Mouse (Mus musculus): ENCODE results near the gene Rps3. TPM values are rescaled to one million over a fixed set of nuclear protein-coding genes. Genes with fewer than 3 reads are reported as not detected.
A peak's percentile ranks its signal among the peaks of the same experiment; 100 is the strongest.
"Not testable (repeated sequence)": the region's sequence is repeated elsewhere in the genome, so short reads cannot be mapped to it uniquely, and the experiment has no call there.

Gene Rps3
- total RNA-seq (2021): 563 and 690 TPM in 2 replicates
- long read RNA-seq, experiment 1, transcript Rps3-201 (7 exons, 1,908 nt): major isoform, 525 of 579 reads
- long read RNA-seq, experiment 1, partial matches to known transcripts: 49 of 579 reads
- long read RNA-seq, experiment 1, other reads (novel, unspliced or antisense): 5 of 579 reads
- long read RNA-seq, experiment 2, transcript Rps3-201 (7 exons, 1,908 nt): major isoform, 394 of 454 reads
- long read RNA-seq, experiment 2, partial matches to known transcripts: 56 of 454 reads
- long read RNA-seq, experiment 2, other reads (novel, unspliced or antisense): 4 of 454 reads

- DNase-seq: peak; percentile 95
These were observed at the start of gene Rps3 for GRCm38 (mm10) chr7:99483271-99483923. Gene Rps3, minus strand, starts transcription at chr7:99483738.

DNA sequence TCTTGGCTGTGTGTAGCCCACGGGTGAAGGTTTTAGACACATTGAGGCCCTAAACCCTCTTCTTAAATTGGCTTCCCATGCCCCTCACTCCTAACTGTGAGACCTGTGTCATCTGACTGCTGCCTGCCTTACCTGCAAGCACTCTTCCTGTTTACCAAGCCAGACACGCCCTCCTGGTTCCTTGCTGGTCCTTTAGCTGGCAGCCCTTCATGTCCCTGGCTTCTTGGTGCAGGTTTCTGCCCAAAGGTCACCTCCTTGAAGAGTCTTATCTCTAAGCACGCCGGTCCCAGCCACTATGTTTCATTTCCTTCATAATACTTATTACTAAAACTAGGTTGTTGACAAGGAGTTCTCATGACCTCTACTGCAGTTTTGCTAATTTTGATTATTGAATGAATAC lies 49.0 kb upstream of the Rps3 start:
- DNase-seq: no peak

- no peak for DNase-seq
These were observed 48.0 kb upstream of the Rps3 start for GRCm38 (mm10) chr7:99531408-99531970.

DNA sequence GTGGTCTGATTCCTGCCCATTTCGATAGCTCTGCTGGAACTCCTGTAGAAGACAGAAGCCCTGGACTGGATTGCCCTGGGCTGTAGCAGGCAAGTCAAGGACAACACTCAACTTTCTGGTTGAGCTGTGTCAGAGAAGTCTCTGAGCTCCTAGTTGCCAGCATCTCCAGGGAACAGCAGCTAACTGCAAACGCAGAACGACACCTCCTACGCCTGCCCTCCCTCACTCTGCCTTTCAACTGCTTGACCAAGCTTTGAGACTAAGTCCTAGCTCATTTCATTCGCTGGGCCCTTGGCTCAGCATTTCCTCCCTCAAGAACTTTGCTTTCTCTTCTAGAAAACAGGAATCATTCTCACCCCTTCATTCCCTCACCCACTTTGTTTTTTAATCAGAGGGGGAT lies 45.9 kb upstream of the Rps3 start:
- DNase-seq: no peak

- DNase-seq: no peak
These were observed 45.0 kb upstream of the Rps3 start for GRCm38 (mm10) chr7:99528547-99528946.

- DNase-seq: no peak
These were observed 40.3 kb upstream of the Rps3 start for GRCm38 (mm10) chr7:99523837-99524236.

- no peak for DNase-seq
These were observed 39.6 kb upstream of the Rps3 start for GRCm38 (mm10) chr7:99523121-99523520.

DNA sequence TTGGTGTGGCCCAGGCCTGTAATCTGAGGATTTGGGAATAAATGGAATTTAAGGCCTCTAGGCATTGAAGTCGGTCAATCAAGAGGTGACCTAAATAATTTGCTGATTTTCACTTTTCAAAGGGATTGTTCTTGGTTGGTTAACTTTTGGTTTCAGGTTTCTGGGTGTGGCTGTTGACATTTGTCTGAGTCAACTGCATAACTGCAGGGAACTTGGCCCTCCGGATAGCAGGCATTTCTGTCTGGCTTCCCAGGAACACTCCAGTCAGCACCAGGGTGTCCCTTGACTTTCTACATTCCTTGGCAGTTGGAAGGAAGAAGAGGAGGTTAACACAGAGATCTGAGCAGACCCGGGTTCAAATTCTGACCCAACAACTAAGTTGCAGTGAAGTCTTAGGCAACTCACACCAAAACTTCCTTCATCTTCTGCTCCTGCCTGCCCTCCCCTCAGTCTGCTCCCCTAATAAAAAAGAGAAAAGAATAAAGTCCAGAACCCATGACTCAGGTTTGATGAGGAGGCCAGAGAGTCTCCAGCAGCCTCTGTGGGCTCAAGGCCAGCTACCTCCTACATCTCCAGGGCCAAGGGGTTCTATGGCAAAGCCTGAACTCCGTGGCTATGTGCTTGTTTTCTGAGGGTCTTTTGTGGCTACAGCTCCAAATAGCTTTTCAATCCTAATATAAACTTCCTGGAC lies 35.6 kb upstream of the Rps3 start:
- DNase-seq: no peak

GRCm38 (mm10) chr7:99516814-99517157 lies 33.2 kb upstream of the Rps3 start:
- DNase-seq: no peak

- no peak for DNase-seq
These were observed 32.7 kb upstream of the Rps3 start for GRCm38 (mm10) chr7:99516092-99516813.

- peak; percentile 52 for DNase-seq
These were observed 26.6 kb upstream of the Rps3 start for GRCm38 (mm10) chr7:99510087-99510501.

- not testable (repeated sequence) for DNase-seq
These were observed 24.6 kb upstream of the Rps3 start for GRCm38 (mm10) chr7:99508187-99508586.

DNA sequence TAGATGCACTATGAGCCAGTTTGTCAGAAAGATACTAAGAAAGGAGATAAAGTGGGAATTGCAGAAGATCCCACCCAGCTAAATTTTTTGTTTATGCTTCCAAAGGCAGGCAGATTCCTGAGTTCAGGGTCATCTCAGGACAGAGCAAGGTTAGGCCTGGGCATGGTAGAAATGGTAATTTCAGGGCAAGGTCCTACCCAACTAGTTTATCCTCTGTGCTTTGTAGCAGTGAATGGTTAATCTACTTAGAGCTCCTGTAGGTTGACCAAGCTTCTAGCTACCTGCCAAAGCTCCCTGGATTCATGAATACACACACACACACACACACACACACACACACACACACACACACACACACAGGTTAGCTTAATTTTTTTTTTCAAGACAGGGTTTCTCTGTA lies 21.0 kb upstream of the Rps3 start:
- DNase-seq: no peak

GRCm38 (mm10) chr7:99501148-99501547 lies 17.6 kb upstream of the Rps3 start:
- DNase-seq: no peak

DNA sequence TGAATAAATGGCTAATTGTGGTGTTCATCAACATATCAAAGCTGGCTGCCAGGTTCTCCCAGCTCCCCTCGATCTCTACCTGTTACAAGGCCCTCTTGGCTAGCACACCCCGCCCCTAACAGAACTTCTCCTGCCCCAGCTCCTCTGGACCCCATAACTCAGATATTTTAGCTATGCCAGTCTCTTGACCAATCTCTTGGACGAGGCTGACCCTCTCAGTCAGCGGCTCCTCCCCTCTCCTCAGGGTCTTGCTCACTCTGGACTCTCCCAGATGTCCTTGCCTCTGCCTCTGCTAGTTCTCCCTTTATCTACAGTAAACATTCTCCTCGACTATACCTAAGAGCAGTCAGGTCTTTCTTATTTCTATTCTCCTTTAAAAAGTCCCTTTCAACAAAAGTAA lies 17.1 kb upstream of the Rps3 start:
- DNase-seq: no peak

DNA sequence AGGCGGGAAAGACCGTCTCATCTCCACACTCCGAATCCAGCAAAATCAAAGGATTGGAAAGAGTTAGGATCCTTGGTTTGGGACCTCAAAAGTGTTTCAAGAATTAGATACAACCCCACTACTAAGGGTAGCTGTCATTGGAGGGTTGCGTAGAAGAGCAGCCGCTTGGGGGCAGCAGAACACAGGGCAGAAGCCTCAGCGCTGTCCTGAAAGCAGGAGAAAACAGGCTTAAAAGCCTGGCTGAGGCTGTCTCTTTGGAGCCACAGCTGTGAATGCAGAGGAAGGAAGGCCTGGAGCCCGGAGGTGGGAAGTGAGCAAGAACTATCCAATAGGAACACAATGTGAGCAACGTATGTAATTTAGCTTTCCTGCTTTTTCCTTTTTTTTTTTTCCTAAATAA lies 16.7 kb upstream of the Rps3 start:
- peak; percentile 85 for DNase-seq

- no peak for DNase-seq
These were observed 15.6 kb upstream of the Rps3 start for GRCm38 (mm10) chr7:99499128-99499527.

DNA sequence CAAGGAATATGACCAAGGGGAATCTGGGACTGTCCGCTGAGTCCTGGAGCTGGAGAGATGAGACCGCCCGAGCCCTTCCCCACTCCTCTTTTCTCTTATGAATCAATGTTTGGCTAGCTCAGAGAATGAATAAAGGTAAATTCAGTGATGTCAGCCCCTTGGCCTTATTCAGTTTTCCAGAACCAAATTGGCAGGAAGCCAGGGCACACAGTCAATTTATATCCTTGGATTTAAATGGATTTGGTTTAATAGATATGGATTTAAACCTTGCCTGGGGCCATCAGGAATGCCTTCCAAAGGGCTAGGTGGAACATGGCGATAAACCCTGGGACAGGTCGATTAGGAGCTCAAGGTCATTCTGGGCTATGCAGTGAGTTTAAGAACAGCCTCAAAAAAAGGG lies 6.2 kb upstream of the Rps3 start:
- no peak for DNase-seq

DNA sequence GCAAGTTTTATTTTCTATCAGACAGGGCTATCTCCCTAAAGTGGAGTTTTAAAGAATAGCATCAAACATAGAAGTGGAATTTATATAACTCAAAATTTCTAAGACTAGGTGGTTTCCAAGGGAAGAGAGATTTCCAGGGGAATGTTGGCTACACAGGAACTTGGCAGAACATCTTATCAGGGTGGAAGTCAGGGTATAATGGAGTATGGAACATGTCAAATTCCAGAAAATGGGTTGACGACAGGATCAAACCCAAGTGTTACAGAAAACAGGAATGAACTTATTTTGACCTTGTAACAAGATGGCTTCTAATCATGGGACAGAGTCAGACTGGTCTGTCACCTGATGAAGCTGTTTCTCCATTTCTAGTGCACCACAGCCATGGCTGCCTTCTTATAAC lies 1.1 kb upstream of the Rps3 start:
- DNase-seq: no peak

- DNase-seq: no peak
These were observed 384 bp upstream of the Rps3 start for GRCm38 (mm10) chr7:99483924-99484319.

DNA sequence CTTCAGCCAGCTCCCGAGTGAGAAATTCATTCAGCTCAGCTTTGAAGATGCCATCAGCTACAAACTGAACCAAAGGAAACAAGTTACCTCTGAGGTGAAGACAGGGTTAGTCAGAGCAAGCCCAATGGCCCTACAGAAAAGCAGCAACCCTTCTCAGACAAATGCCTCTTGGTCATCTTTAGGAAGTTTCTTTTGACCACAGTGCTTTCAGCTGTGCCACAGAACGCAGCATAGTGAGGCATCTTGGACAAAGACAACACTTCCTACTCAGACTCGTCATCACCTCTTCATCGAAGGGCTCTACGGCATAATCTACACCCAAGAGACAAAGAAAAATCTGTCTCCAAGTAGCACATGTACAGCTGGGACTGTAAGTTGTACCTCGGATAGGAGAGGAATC lies 901 bp downstream of the Rps3 start:
- no peak for DNase-seq

GRCm38 (mm10) chr7:99477235-99477634 lies 6.3 kb downstream of the Rps3 start:
- DNase-seq: no peak

All from adrenal gland, postnatal 14 days (tissue).